Mouse (Mus musculus): ENCODE data around the gene Tbx18. TPM values are rescaled to one million over a fixed set of nuclear protein-coding genes. Genes with fewer than 3 reads are reported as not detected.
A peak's percentile ranks its signal among the peaks of the same experiment; 100 is the strongest.

The Tbx18 gene
- polyA plus RNA-seq, 1 experiment, result not detected

GRCm38 (mm10) chr9:87729316-87730270 is 1.5 kb downstream of the Tbx18 start:
- no peak overlapping the region for H3K27ac ChIP-seq (ENCODE audit: control insufficient read depth, insufficient read depth, low read depth, low read length, poor library complexity)
- 3% methylated on average over 74 of the region's 75 CpGs for WGBS
- no peak overlapping the region for H3K4me3 ChIP-seq (replicated peaks; ENCODE audit: control insufficient read depth, low read depth, low read length)
- TF ChIP-seq CTCF (IDR thresholded peaks at IDR 0.05; ENCODE audit: control insufficient read depth, insufficient read depth, low read length), result no peak
- H3K4me1 ChIP-seq (ENCODE audit: control insufficient read depth, insufficient read depth, low read length), result no peaks in the 10 kb centered on the region

- no peak overlapping the region for H3K27ac ChIP-seq (ENCODE audit: control insufficient read depth, insufficient read depth, low read depth, low read length, poor library complexity)
- H3K4me3 ChIP-seq (replicated peaks; ENCODE audit: control insufficient read depth, low read depth, low read length), result no peak overlapping the region
- H3K4me1 ChIP-seq (ENCODE audit: control insufficient read depth, insufficient read depth, low read length), result no peaks in the 10 kb centered on the region
- TF ChIP-seq CTCF (IDR thresholded peaks at IDR 0.05; ENCODE audit: control insufficient read depth, insufficient read depth, low read length), result no peak
- no peak for TF ChIP-seq POLR2A (IDR thresholded peaks at IDR 0.05; ENCODE audit: borderline replicate concordance, control insufficient read depth, low read depth, low read length)
- 28% methylated on average over 3 of the region's 3 CpGs for WGBS
These were observed 3.0 kb downstream of the Tbx18 start for GRCm38 (mm10) chr9:87728107-87728506.

GRCm38 (mm10) chr9:87727155-87727953 is 3.7 kb downstream of the Tbx18 start:
- TF ChIP-seq CTCF (IDR thresholded peaks at IDR 0.05; ENCODE audit: control insufficient read depth, insufficient read depth, low read length), result no peak
- TF ChIP-seq POLR2A (IDR thresholded peaks at IDR 0.05; ENCODE audit: borderline replicate concordance, control insufficient read depth, low read depth, low read length), result no peak
- H3K4me1 ChIP-seq (ENCODE audit: control insufficient read depth, insufficient read depth, low read length), result no peaks in the 10 kb centered on the region
- no peak overlapping the region for H3K4me3 ChIP-seq (replicated peaks; ENCODE audit: control insufficient read depth, low read depth, low read length)
- 9% methylated on average over 12 of the region's 12 CpGs for WGBS
- no peak overlapping the region for H3K27ac ChIP-seq (ENCODE audit: control insufficient read depth, insufficient read depth, low read depth, low read length, poor library complexity)

- H3K4me1 ChIP-seq (ENCODE audit: control insufficient read depth, insufficient read depth, low read length), result no peaks in the 10 kb centered on the region
- 64% methylated on average over 2 of the region's 2 CpGs for WGBS
- H3K4me3 ChIP-seq (replicated peaks; ENCODE audit: control insufficient read depth, low read depth, low read length), result no peak overlapping the region
- TF ChIP-seq CTCF (IDR thresholded peaks at IDR 0.05; ENCODE audit: control insufficient read depth, insufficient read depth, low read length) (no peak), POLR2A (IDR thresholded peaks at IDR 0.05; ENCODE audit: borderline replicate concordance, control insufficient read depth, low read depth, low read length) (no peak)
- H3K27ac ChIP-seq (ENCODE audit: control insufficient read depth, insufficient read depth, low read depth, low read length, poor library complexity), result no peak overlapping the region
These were observed 9.3 kb downstream of the Tbx18 start for GRCm38 (mm10) chr9:87721793-87722192.

- no peak overlapping the region for H3K27ac ChIP-seq (ENCODE audit: control insufficient read depth, insufficient read depth, low read depth, low read length, poor library complexity)
- 63% methylated on average over 4 of the region's 4 CpGs for WGBS
- TF ChIP-seq CTCF (IDR thresholded peaks at IDR 0.05; ENCODE audit: control insufficient read depth, insufficient read depth, low read length) (no peak), POLR2A (IDR thresholded peaks at IDR 0.05; ENCODE audit: borderline replicate concordance, control insufficient read depth, low read depth, low read length) (no peak)
- H3K4me1 ChIP-seq (ENCODE audit: control insufficient read depth, insufficient read depth, low read length), result no peaks in the 10 kb centered on the region
- H3K4me3 ChIP-seq (replicated peaks; ENCODE audit: control insufficient read depth, low read depth, low read length), result no peak overlapping the region
These were observed 20.7 kb downstream of the Tbx18 start for GRCm38 (mm10) chr9:87710360-87710759.

GRCm38 (mm10) chr9:87708151-87708550 is 22.9 kb downstream of the Tbx18 start:
- no peaks in the 10 kb centered on the region for H3K4me1 ChIP-seq (ENCODE audit: control insufficient read depth, insufficient read depth, low read length)
- no peak overlapping the region for H3K27ac ChIP-seq (ENCODE audit: control insufficient read depth, insufficient read depth, low read depth, low read length, poor library complexity)
- no peak for TF ChIP-seq POLR2A (IDR thresholded peaks at IDR 0.05; ENCODE audit: borderline replicate concordance, control insufficient read depth, low read depth, low read length)
- TF ChIP-seq CTCF (IDR thresholded peaks at IDR 0.05; ENCODE audit: control insufficient read depth, insufficient read depth, low read length), result peak; percentile 36; the same call in 1 of the 2 replicates
- no peak overlapping the region for H3K4me3 ChIP-seq (replicated peaks; ENCODE audit: control insufficient read depth, low read depth, low read length)

GRCm38 (mm10) chr9:87702267-87702666 is 28.8 kb downstream of the Tbx18 start:
- Histone ChIP-seq H3K4me1 (ENCODE audit: control insufficient read depth, insufficient read depth, low read length) (no peaks in the 10 kb centered on the region), H3K27ac (ENCODE audit: control insufficient read depth, insufficient read depth, low read depth, low read length, poor library complexity) (no peak overlapping the region), H3K4me3 (replicated peaks; ENCODE audit: control insufficient read depth, low read depth, low read length) (no peak overlapping the region)
- no peak for TF ChIP-seq CTCF (IDR thresholded peaks at IDR 0.05; ENCODE audit: control insufficient read depth, insufficient read depth, low read length)
- TF ChIP-seq POLR2A (IDR thresholded peaks at IDR 0.05; ENCODE audit: borderline replicate concordance, control insufficient read depth, low read depth, low read length), result no peak
- 85% methylated on average over 2 of the region's 2 CpGs for WGBS

- H3K27ac ChIP-seq (ENCODE audit: control insufficient read depth, insufficient read depth, low read depth, low read length, poor library complexity), result no peak overlapping the region
- TF ChIP-seq CTCF (IDR thresholded peaks at IDR 0.05; ENCODE audit: control insufficient read depth, insufficient read depth, low read length), result no peak
- TF ChIP-seq POLR2A (IDR thresholded peaks at IDR 0.05; ENCODE audit: borderline replicate concordance, control insufficient read depth, low read depth, low read length), result no peak
- no peaks in the 10 kb centered on the region for H3K4me1 ChIP-seq (ENCODE audit: control insufficient read depth, insufficient read depth, low read length)
- WGBS, result 85% methylated on average over 9 of the region's 9 CpGs
- no peak overlapping the region for H3K4me3 ChIP-seq (replicated peaks; ENCODE audit: control insufficient read depth, low read depth, low read length)
These were observed 44.1 kb downstream of the Tbx18 start for GRCm38 (mm10) chr9:87686981-87687380.

Data from bone marrow, adult 2 months (tissue).